Mouse (Mus musculus) kidney, embryonic 14.5 days (tissue): Measurements from ENCODE around the gene Foxp1. TPM values are rescaled to one million over a fixed set of nuclear protein-coding genes. Genes with fewer than 3 reads are reported as not detected.

ENCODE experiments used
- ATAC-seq: fragments of 200-750 bp; cut with Nextera tagmentation; 2 replicates; pipeline ENCODE4 v1.8.0; 2017; ENCODE audit warnings: moderate number of reproducible peaks, mild to moderate bottlenecking, moderate TSS enrichment, moderate library complexity; ENCODE audit not compliant: low FRiP score, low TSS enrichment
- H3K27ac ChIP-seq: fragments of 300-500 bp; sonication (generic); 2 replicates; pipeline ENCODE4 v1.5.1; 2014; ENCODE audit warnings: low read depth, mild to moderate bottlenecking, low read length, moderate library complexity, mixed read lengths
- H3K27me3 ChIP-seq: fragments of 300-500 bp; sonication (generic); 2 replicates; pipeline ENCODE4 v1.6.1; 2014; ENCODE audit warnings: mild to moderate bottlenecking, low read length; ENCODE audit not compliant: control insufficient read depth, insufficient read depth
- H3K36me3 ChIP-seq: fragments of 300-500 bp; sonication (generic); 2 replicates; pipeline ENCODE4 v1.6.1; 2014; ENCODE audit warnings: low read length, mixed read lengths; ENCODE audit not compliant: control insufficient read depth, insufficient read depth
- H3K4me1 ChIP-seq: fragments of 300-500 bp; sonication (generic); 2 replicates; pipeline ENCODE4 v1.6.1; 2014; ENCODE audit warnings: low read length, mixed read lengths; ENCODE audit not compliant: control insufficient read depth, insufficient read depth
- H3K4me2 ChIP-seq: fragments of 300-500 bp; sonication (generic); replicated peaks from 2 replicates; pipeline ENCODE4 v1.6.1; 2014; ENCODE audit warnings: low read depth, mild to moderate bottlenecking, low read length
- H3K4me3 ChIP-seq: fragments of 300-500 bp; sonication (generic); 2 replicates; pipeline ENCODE4 v1.5.1; 2014; ENCODE audit warnings: mild to moderate bottlenecking, low read length
- H3K9ac ChIP-seq: fragments of 300-500 bp; sonication (generic); 2 replicates; pipeline ENCODE4 v1.6.1; 2014; ENCODE audit warnings: low read depth, mild to moderate bottlenecking, low read length, moderate library complexity
- H3K9me3 ChIP-seq: fragments of 300-500 bp; sonication (generic); 2 replicates; pipeline ENCODE4 v1.6.1; 2016; ENCODE audit warnings: low read length; ENCODE audit not compliant: control insufficient read depth
- WGBS: fragments of 180-500 bp; shearing (Covaris S2); extraction: QIAGEN DNeasy Blood & Tissue Kit; methylation state at CpG from one replicate; pipeline ENCODE4 v1.1.7; 2014; 5-methylcytosine and 5-hydroxymethylcytosine counted together
- polyA plus RNA-seq: library from polyadenylated mRNA; unstranded; fragments of >200 nt; fragmentation: Nextera tagmentation; extraction: Ambion mirVana; gene quantifications from 2 replicates; pipeline ENCODE4 v1.2.1, GENCODE M21; 2014

Gene Foxp1
- polyA plus RNA-seq, 1 experiment from 2014 or later = 67.4 TPM

GRCm38 (mm10) chr6:98991900-98992771 is 530.4 kb downstream of the Foxp1 start:
- H3K4me1 ChIP-seq = peaks cover 10% of the 10 kb centered on the region; the same call in 1 of the 2 replicates
- no peaks in the 10 kb centered on the region for H3K9me3 ChIP-seq
- H3K9ac ChIP-seq = no peak overlapping the region
- no peaks in the 10 kb centered on the region for H3K27me3 ChIP-seq
- no peaks in the 10 kb centered on the region for H3K36me3 ChIP-seq
- no peak overlapping the region for H3K4me2 ChIP-seq
- 66% methylated on average over 5 of the region's 5 CpGs for WGBS
- H3K27ac ChIP-seq = no peak overlapping the region
- H3K4me3 ChIP-seq = no peak overlapping the region
- no peak for ATAC-seq

DNA sequence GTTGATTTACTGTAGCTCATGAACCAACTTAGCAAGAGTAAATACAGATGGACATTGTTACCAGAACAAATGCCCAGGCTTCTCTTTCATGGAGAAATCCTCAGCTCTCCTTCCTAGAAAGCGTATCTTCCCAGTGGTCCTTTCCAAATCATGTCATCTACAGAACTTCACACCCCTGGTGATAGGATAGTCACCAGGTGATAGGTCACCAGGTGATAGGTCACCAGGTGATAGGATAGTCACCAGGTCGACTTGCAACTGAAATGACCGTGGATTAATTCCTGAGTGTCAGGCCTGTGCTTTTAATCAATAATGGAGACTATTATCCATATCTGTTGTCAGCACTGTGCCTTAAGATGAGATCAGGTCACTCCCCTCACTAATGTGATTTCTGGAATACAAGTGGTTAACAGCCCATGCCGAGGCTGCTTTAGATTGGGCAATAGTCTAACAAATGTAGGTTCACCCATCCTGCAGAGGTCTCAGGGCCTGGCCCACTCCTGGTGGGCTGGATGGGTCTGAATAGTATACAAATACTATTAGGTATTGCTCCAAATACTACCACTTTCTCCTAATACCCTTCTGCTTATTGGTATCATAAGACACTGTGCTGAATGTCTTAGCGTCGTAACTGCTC is 534.9 kb downstream of the Foxp1 start:
- 81% methylated on average over 6 of the region's 6 CpGs for WGBS
- Histone ChIP-seq H3K9ac (no peak overlapping the region), H3K4me2 (no peak overlapping the region), H3K27ac (no peak overlapping the region), H3K4me1 (no peaks in the 10 kb centered on the region), H3K4me3 (no peak overlapping the region), H3K36me3 (no peaks in the 10 kb centered on the region), H3K9me3 (no peaks in the 10 kb centered on the region), H3K27me3 (no peaks in the 10 kb centered on the region)
- no peak for ATAC-seq

DNA sequence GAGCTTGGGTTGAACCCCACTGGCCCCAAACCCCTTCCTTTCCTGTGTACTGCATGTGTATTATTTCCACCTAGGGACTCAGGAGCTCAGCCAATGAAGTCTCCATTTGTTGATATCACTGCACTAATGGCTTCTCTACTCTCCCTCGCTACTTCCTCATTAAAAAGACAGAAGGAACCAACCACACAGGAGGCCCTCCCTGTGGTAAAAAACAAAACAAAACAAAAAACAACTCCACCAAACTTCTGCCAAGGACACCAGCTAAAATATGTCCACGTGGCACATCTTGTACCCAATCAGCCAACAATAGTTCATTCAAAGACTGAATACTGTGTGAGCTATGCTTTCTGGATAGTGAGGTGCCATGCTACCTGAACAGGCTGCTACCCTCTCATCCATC is 537.1 kb downstream of the Foxp1 start:
- H3K36me3 ChIP-seq = no peaks in the 10 kb centered on the region
- no peak for ATAC-seq
- H3K9ac ChIP-seq = no peak overlapping the region
- H3K4me3 ChIP-seq = no peak overlapping the region
- no peak overlapping the region for H3K27ac ChIP-seq
- H3K27me3 ChIP-seq = no peaks in the 10 kb centered on the region
- no peaks in the 10 kb centered on the region for H3K9me3 ChIP-seq
- no peak overlapping the region for H3K4me2 ChIP-seq
- H3K4me1 ChIP-seq = no peaks in the 10 kb centered on the region
- 90% methylated on average over 2 of the region's 2 CpGs for WGBS

GRCm38 (mm10) chr6:98984626-98985025 is 537.9 kb downstream of the Foxp1 start:
- H3K27me3 ChIP-seq = no peaks in the 10 kb centered on the region
- WGBS = 67% methylated on average over 6 of the region's 6 CpGs

GRCm38 (mm10) chr6:98984026-98984425 is 538.5 kb downstream of the Foxp1 start:
- H3K9me3 ChIP-seq = no peaks in the 10 kb centered on the region
- H3K27me3 ChIP-seq = no peaks in the 10 kb centered on the region
- no peak overlapping the region for H3K9ac ChIP-seq
- H3K36me3 ChIP-seq = no peaks in the 10 kb centered on the region
- no peak overlapping the region for H3K4me3 ChIP-seq
- H3K27ac ChIP-seq = no peak overlapping the region
- H3K4me2 ChIP-seq = no peak overlapping the region
- no peaks in the 10 kb centered on the region for H3K4me1 ChIP-seq
- ATAC-seq = no peak
- 84% methylated on average over 2 of the region's 2 CpGs for WGBS

More at GRCm38 (mm10) chr6:98984626-98985025, 537.9 kb downstream of the Foxp1 start:
- Histone ChIP-seq H3K27ac (no peak overlapping the region), H3K4me3 (no peak overlapping the region), H3K9me3 (no peaks in the 10 kb centered on the region), H3K4me2 (no peak overlapping the region), H3K36me3 (no peaks in the 10 kb centered on the region), H3K4me1 (no peaks in the 10 kb centered on the region), H3K9ac (no peak overlapping the region)
- no peak for ATAC-seq

DNA sequence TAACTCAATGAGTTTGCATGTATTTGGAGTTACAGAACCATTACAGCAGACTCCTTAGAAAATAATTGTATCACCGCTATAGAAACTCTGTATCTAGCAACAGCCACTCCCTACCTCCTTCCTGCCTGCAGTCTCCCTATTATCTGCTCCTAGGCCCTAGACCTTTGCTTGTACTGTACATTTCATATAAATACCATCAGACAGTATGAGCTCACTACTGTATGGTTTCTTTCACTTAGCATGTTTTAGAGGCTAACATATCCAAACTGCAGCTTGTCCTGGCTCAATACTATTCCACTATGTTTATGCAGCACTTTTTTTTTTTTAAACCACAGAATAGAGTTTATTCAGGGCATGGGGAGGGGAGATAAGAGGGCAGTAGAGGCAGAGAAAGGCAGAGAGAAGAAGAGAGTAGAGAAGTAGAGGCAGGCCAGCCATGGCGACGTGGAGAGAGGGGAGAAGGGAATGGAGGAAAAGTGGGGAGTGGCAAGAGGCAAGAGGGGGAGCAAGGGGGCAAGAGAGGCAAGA is 539.1 kb downstream of the Foxp1 start:
- 97% methylated on average over 3 of the region's 3 CpGs for WGBS
- H3K9ac ChIP-seq = no peak overlapping the region
- no peak overlapping the region for H3K4me2 ChIP-seq
- no peak overlapping the region for H3K4me3 ChIP-seq
- no peaks in the 10 kb centered on the region for H3K4me1 ChIP-seq
- no peak for ATAC-seq
- H3K9me3 ChIP-seq = no peaks in the 10 kb centered on the region
- no peaks in the 10 kb centered on the region for H3K36me3 ChIP-seq
- H3K27ac ChIP-seq = no peak overlapping the region
- no peaks in the 10 kb centered on the region for H3K27me3 ChIP-seq

DNA sequence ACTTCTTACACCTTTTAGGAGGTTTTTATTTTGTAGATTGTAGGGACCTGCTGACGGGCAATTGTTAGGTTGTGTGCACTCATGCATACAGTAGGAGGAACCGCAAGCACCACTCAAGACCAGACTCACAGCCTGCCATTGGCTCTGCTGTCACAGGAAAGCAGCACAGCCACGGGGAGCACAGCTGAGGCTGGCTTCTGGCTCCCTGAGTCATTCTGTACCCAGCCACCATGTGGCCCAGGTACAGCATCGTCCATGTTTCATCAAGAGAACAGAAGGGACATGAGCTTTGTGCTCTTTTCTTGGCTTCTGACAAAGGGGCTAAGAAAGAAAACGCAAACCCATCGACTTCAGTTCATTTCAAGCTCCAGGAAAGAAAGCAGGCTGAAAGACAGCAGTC is 541.3 kb downstream of the Foxp1 start:
- 68% methylated on average over 6 of the region's 6 CpGs for WGBS
- no peaks in the 10 kb centered on the region for H3K4me1 ChIP-seq
- no peak overlapping the region for H3K4me2 ChIP-seq
- no peaks in the 10 kb centered on the region for H3K9me3 ChIP-seq
- no peak overlapping the region for H3K9ac ChIP-seq
- H3K27ac ChIP-seq = no peak overlapping the region
- H3K27me3 ChIP-seq = no peaks in the 10 kb centered on the region
- H3K36me3 ChIP-seq = peaks cover 7% of the 10 kb centered on the region; the same call in 1 of the 2 replicates
- no peak for ATAC-seq
- no peak overlapping the region for H3K4me3 ChIP-seq

DNA sequence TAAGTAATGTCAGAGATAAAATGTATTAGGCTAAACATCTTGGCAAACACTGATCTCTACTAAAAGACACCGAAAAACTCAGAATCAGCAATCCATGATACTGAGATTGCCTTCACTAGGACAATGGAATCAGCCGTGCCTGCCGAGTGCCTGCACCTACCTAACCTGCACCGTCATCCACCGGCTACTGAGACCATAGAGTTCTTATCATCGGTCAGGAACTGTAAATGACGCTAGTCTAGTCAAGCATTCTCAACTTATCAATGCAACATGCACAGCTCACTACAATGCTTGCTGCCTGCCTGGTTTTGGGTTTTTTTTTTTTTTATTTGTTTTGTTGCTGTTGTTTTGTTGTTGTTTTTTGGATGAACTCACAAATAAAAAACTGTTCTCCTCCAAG is 542.1 kb downstream of the Foxp1 start:
- H3K36me3 ChIP-seq = peaks cover 7% of the 10 kb centered on the region; the same call in 1 of the 2 replicates
- no peaks in the 10 kb centered on the region for H3K9me3 ChIP-seq
- H3K27me3 ChIP-seq = no peaks in the 10 kb centered on the region
- no peaks in the 10 kb centered on the region for H3K4me1 ChIP-seq
- no peak overlapping the region for H3K4me2 ChIP-seq
- H3K4me3 ChIP-seq = no peak overlapping the region
- H3K9ac ChIP-seq = no peak overlapping the region
- no peak for ATAC-seq
- H3K27ac ChIP-seq = no peak overlapping the region
- WGBS = 89% methylated on average over 7 of the region's 7 CpGs

DNA sequence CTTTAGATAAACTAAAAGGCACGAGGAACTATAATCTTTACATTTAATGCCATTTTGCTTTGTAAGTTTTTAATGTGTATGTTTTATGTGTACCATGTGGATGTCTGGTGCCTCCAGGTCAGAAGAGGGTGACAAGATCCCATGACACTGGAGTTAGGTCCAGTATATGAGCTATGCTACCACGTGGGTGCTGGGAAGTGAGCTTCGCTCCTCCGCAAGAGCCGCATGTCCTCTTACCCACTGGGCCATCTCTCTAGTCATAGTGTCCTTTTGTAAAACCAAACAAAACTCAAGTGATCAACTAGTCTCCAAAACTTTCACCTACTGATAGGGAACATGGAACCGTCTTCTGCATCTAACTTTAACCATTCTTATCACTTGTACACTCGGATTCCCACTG is 542.5 kb downstream of the Foxp1 start:
- Histone ChIP-seq H3K4me1 (no peaks in the 10 kb centered on the region), H3K9me3 (no peaks in the 10 kb centered on the region), H3K27ac (no peak overlapping the region), H3K4me3 (no peak overlapping the region), H3K9ac (no peak overlapping the region), H3K4me2 (no peak overlapping the region), H3K36me3 (peaks cover 7% of the 10 kb centered on the region; the same call in 1 of the 2 replicates), H3K27me3 (no peaks in the 10 kb centered on the region)
- 93% methylated on average over 7 of the region's 7 CpGs for WGBS
- no peak for ATAC-seq
